Mouse (Mus musculus): ENCODE measurements around the gene Barhl2.

DNA sequence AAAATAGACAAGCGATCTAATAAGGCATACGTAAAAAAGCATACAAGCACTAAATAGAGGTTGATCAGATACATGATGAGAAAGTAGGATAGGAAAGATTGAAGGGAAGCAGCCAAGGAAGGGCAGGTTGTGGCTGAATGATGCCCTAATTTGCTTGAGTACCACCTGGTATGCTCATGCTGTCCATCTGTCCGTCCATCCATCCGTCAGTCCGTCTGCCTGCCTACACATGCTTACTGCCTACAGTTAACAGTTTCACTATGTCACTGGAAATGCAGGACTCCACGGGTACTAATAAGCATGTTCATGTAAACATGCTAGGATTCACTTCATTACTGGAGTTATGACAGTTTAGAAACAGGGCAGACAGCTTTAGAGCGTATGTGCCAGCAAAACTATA is 19.1 kb downstream of the Barhl2 start:
- TF ChIP-seq POLR2A (IDR thresholded peaks at IDR 0.05; ENCODE audit: insufficient read depth, low read depth, low read length) (no peak), CTCF (IDR thresholded peaks at IDR 0.05) (no peak)
